Mouse (Mus musculus): ENCODE data around the gene Zfyve9. TPM values are rescaled to one million over a fixed set of nuclear protein-coding genes. Genes with fewer than 3 reads are reported as not detected.

Zfyve9 gene
- polyA plus RNA-seq, 1 experiment from 2014 or later: 4.0 TPM

GRCm38 (mm10) chr4:108630096-108630495 lies 150.5 kb downstream of the Zfyve9 start:
- Histone ChIP-seq H3K4me1 (ENCODE audit: control insufficient read depth in 2 of 2, insufficient read depth in 2 of 2, low read length in 2 of 2) (no peaks in the 10 kb centered on the region), H3K27me3 (ENCODE audit: control insufficient read depth, insufficient read depth, low read length) (no peaks in the 10 kb centered on the region), H3K36me3 (ENCODE audit: control insufficient read depth, insufficient read depth, low read length) (peaks cover 96% of the 10 kb centered on the region), H3K4me2 (ENCODE audit: low read length) (no peak overlapping the region), H3K9ac (ENCODE audit: low read length) (no peak overlapping the region), H3K4me3 (ENCODE audit: control insufficient read depth in 1 of 2, insufficient read depth in 1 of 2, low read depth in 1 of 2, low read length in 2 of 2) (no peak overlapping the region), H3K27ac (replicated peaks in 1 of 2; ENCODE audit: control insufficient read depth in 1 of 2, insufficient read depth in 1 of 2, low read depth in 2 of 2, low read length in 2 of 2) (no peak overlapping the region), H3K9me3 (ENCODE audit: control insufficient read depth, low read length) (no peaks in the 10 kb centered on the region)
- no peak for ATAC-seq (ENCODE audit: insufficient number of reproducible peaks, insufficient read depth, low FRiP score, low read depth)
- 88% methylated on average over 9 of the region's 9 CpGs for WGBS

GRCm38 (mm10) chr4:108629363-108629880 lies 151.2 kb downstream of the Zfyve9 start:
- Histone ChIP-seq H3K4me3 (ENCODE audit: control insufficient read depth in 1 of 2, insufficient read depth in 1 of 2, low read depth in 1 of 2, low read length in 2 of 2) (no peak overlapping the region), H3K9ac (ENCODE audit: low read length) (no peak overlapping the region), H3K27me3 (ENCODE audit: control insufficient read depth, insufficient read depth, low read length) (no peaks in the 10 kb centered on the region), H3K36me3 (ENCODE audit: control insufficient read depth, insufficient read depth, low read length) (peaks cover 96% of the 10 kb centered on the region), H3K27ac (replicated peaks in 1 of 2; ENCODE audit: control insufficient read depth in 1 of 2, insufficient read depth in 1 of 2, low read depth in 2 of 2, low read length in 2 of 2) (no peak overlapping the region), H3K9me3 (ENCODE audit: control insufficient read depth, low read length) (no peaks in the 10 kb centered on the region), H3K4me2 (ENCODE audit: low read length) (no peak overlapping the region), H3K4me1 (ENCODE audit: control insufficient read depth in 2 of 2, insufficient read depth in 2 of 2, low read length in 2 of 2) (no peaks in the 10 kb centered on the region)
- no peak for ATAC-seq (ENCODE audit: insufficient number of reproducible peaks, insufficient read depth, low FRiP score, low read depth)
- 90% methylated on average over 7 of the region's 7 CpGs for WGBS

GRCm38 (mm10) chr4:108627066-108627465 lies 153.5 kb downstream of the Zfyve9 start:
- Histone ChIP-seq H3K36me3 (ENCODE audit: control insufficient read depth, insufficient read depth, low read length) (peaks cover 88% of the 10 kb centered on the region), H3K4me2 (ENCODE audit: low read length) (no peak overlapping the region), H3K27me3 (ENCODE audit: control insufficient read depth, insufficient read depth, low read length) (no peaks in the 10 kb centered on the region), H3K9ac (ENCODE audit: low read length) (no peak overlapping the region), H3K4me3 (ENCODE audit: control insufficient read depth in 1 of 2, insufficient read depth in 1 of 2, low read depth in 1 of 2, low read length in 2 of 2) (no peak overlapping the region), H3K9me3 (ENCODE audit: control insufficient read depth, low read length) (no peaks in the 10 kb centered on the region), H3K27ac (replicated peaks in 1 of 2; ENCODE audit: control insufficient read depth in 1 of 2, insufficient read depth in 1 of 2, low read depth in 2 of 2, low read length in 2 of 2) (no peak overlapping the region), H3K4me1 (ENCODE audit: control insufficient read depth in 2 of 2, insufficient read depth in 2 of 2, low read length in 2 of 2) (no peaks in the 10 kb centered on the region)
- WGBS: 68% methylated on average over 5 of the region's 5 CpGs
- ATAC-seq (ENCODE audit: insufficient number of reproducible peaks, insufficient read depth, low FRiP score, low read depth): no peak

GRCm38 (mm10) chr4:108621504-108621903 lies 159.1 kb downstream of the Zfyve9 start:
- Histone ChIP-seq H3K27ac (replicated peaks in 1 of 2; ENCODE audit: control insufficient read depth in 1 of 2, insufficient read depth in 1 of 2, low read depth in 2 of 2, low read length in 2 of 2) (no peak overlapping the region), H3K9ac (ENCODE audit: low read length) (no peak overlapping the region), H3K9me3 (ENCODE audit: control insufficient read depth, low read length) (no peaks in the 10 kb centered on the region), H3K36me3 (ENCODE audit: control insufficient read depth, insufficient read depth, low read length) (peaks cover 33% of the 10 kb centered on the region), H3K4me2 (ENCODE audit: low read length) (no peak overlapping the region), H3K4me1 (ENCODE audit: control insufficient read depth in 2 of 2, insufficient read depth in 2 of 2, low read length in 2 of 2) (peaks cover 7 to 15% of the 10 kb centered on the region in 2 experiments), H3K4me3 (ENCODE audit: control insufficient read depth in 1 of 2, insufficient read depth in 1 of 2, low read depth in 1 of 2, low read length in 2 of 2) (no peak overlapping the region), H3K27me3 (ENCODE audit: control insufficient read depth, insufficient read depth, low read length) (no peaks in the 10 kb centered on the region)
- no peak for ATAC-seq (ENCODE audit: insufficient number of reproducible peaks, insufficient read depth, low FRiP score, low read depth)
- 91% methylated on average over 6 of the region's 6 CpGs for WGBS

- Histone ChIP-seq H3K4me3 (ENCODE audit: control insufficient read depth in 1 of 2, insufficient read depth in 1 of 2, low read depth in 1 of 2, low read length in 2 of 2) (peak overlapping the region; percentile 67 to 83), H3K27me3 (ENCODE audit: control insufficient read depth, insufficient read depth, low read length) (no peaks in the 10 kb centered on the region), H3K9ac (ENCODE audit: low read length) (peak overlapping the region; percentile 92), H3K4me1 (ENCODE audit: control insufficient read depth in 2 of 2, insufficient read depth in 2 of 2, low read length in 2 of 2) (peaks cover 7 to 15% of the 10 kb centered on the region in 2 experiments), H3K36me3 (ENCODE audit: control insufficient read depth, insufficient read depth, low read length) (peaks cover 24% of the 10 kb centered on the region), H3K27ac (replicated peaks in 1 of 2; ENCODE audit: control insufficient read depth in 1 of 2, insufficient read depth in 1 of 2, low read depth in 2 of 2, low read length in 2 of 2) (peak overlapping the region; percentile 60 to 78), H3K9me3 (ENCODE audit: control insufficient read depth, low read length) (no peaks in the 10 kb centered on the region), H3K4me2 (ENCODE audit: low read length) (peak overlapping the region; percentile 88)
- ATAC-seq (ENCODE audit: insufficient number of reproducible peaks, insufficient read depth, low FRiP score, low read depth): no peak
- 12% methylated on average over 8 of the region's 8 CpGs for WGBS
Observed at GRCm38 (mm10) chr4:108620536-108620935, 160.1 kb downstream of the Zfyve9 start.

- peak within 1 kb of the TSS; percentile 67 to 83 for H3K4me3 ChIP-seq (ENCODE audit: control insufficient read depth in 1 of 2, insufficient read depth in 1 of 2, low read depth in 1 of 2, low read length in 2 of 2)
- peak within 1 kb of the TSS; percentile 78 to 84 for H3K27ac ChIP-seq (replicated peaks in 1 of 2; ENCODE audit: control insufficient read depth in 1 of 2, insufficient read depth in 1 of 2, low read depth in 2 of 2, low read length in 2 of 2)
- peaks cover 16% of the 10 kb centered on the region for H3K36me3 ChIP-seq (ENCODE audit: control insufficient read depth, insufficient read depth, low read length)
- peaks cover 7 to 15% of the 10 kb centered on the region in 2 experiments for H3K4me1 ChIP-seq (ENCODE audit: control insufficient read depth in 2 of 2, insufficient read depth in 2 of 2, low read length in 2 of 2)
- ATAC-seq (ENCODE audit: insufficient number of reproducible peaks, insufficient read depth, low FRiP score, low read depth): peak; percentile 92
- peak within 1 kb of the TSS; percentile 92 for H3K9ac ChIP-seq (ENCODE audit: low read length)
- no peaks in the 10 kb centered on the region for H3K27me3 ChIP-seq (ENCODE audit: control insufficient read depth, insufficient read depth, low read length)
- H3K9me3 ChIP-seq (ENCODE audit: control insufficient read depth, low read length): no peaks in the 10 kb centered on the region
- under 1% methylated on average over 79 of the region's 86 CpGs for WGBS
- peak within 1 kb of the TSS; percentile 88 for H3K4me2 ChIP-seq (ENCODE audit: low read length)
Observed at GRCm38 (mm10) chr4:108619587-108620341, 160.8 kb downstream of the Zfyve9 start, which contains the start of gene Cc2d1b. Cc2d1b (plus strand) TSS chr4:108619940.

- Histone ChIP-seq H3K9ac (ENCODE audit: low read length) (peak overlapping the region; percentile 92), H3K4me2 (ENCODE audit: low read length) (peak overlapping the region; percentile 88), H3K36me3 (ENCODE audit: control insufficient read depth, insufficient read depth, low read length) (peaks cover 11% of the 10 kb centered on the region), H3K4me3 (ENCODE audit: control insufficient read depth in 1 of 2, insufficient read depth in 1 of 2, low read depth in 1 of 2, low read length in 2 of 2) (peak overlapping the region; percentile 67 to 83), H3K4me1 (ENCODE audit: control insufficient read depth in 2 of 2, insufficient read depth in 2 of 2, low read length in 2 of 2) (peaks cover 7 to 15% of the 10 kb centered on the region in 2 experiments), H3K27ac (replicated peaks in 1 of 2; ENCODE audit: control insufficient read depth in 1 of 2, insufficient read depth in 1 of 2, low read depth in 2 of 2, low read length in 2 of 2) (peak overlapping the region; percentile 78 to 84), H3K9me3 (ENCODE audit: control insufficient read depth, low read length) (no peaks in the 10 kb centered on the region), H3K27me3 (ENCODE audit: control insufficient read depth, insufficient read depth, low read length) (no peaks in the 10 kb centered on the region)
- 3% methylated on average over 10 of the region's 10 CpGs for WGBS
- 0 out of 2 replicates have a peak, but pooled peaks have one; percentile 8 for ATAC-seq (ENCODE audit: insufficient number of reproducible peaks, insufficient read depth, low FRiP score, low read depth)
Observed at GRCm38 (mm10) chr4:108619165-108619564, 161.4 kb downstream of the Zfyve9 start.
